Mouse (Mus musculus) naive thymus-derived CD4-positive, alpha-beta T cell, adult 2 months (primary cell): Measurements from ENCODE around the gene Ppp1r12b.
A peak's percentile ranks its signal among the peaks of the same experiment; 100 is the strongest.

Experiments used
- DNase-seq: peaks from one replicate; pipeline ENCODE4 v3.0.0-alpha.2; 2011; ENCODE audit warnings: low read depth

Ppp1r12b gene

DNA sequence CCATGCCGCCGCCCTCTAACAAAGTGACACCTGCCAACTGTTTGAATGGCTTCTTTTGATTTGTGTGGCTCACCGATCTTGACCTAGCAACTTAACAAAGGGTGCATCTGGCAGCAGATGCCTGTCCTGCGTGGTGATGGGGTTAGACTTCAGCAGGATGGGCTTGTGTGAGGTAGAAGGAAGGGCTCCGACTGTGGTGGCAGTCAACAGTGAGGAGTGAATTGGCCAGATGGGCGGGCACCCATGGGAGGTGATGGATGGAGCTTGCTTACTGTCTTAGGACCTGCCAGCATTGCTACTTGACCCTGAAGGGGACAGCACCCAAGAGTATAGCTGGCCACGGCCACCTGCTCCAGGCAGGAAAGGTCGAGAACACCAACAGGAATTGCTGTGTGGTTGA lies 241.6 kb downstream of the Ppp1r12b start:
- DNase-seq: no peak

DNA sequence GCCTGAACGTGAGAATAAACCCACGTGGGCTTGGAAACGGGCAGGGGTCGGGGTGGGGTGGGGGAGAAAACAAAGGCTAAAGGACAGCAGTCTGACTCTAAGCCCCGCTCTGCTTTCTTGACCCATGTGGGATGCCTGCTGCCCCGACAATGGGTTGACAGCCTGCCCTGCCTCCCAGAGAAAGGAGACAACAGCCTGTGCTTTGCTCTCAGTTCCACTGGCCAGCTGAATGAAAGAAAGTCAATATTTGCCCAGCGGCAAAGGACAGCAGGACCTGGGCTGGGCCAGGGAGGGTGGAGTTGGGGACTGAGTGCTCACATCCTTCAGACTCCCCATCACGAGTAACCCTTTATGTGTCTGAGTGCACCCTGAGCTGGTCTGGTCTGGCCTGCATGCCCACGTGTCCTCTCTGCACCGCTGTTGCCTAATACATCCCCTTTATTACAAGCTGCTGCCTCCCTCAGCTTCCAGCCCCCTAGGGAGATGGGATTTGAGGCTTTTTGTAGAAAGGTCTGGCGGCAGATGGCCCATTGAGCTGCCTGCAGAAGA lies 242.2 kb downstream of the Ppp1r12b start:
- DNase-seq: no peak

DNA sequence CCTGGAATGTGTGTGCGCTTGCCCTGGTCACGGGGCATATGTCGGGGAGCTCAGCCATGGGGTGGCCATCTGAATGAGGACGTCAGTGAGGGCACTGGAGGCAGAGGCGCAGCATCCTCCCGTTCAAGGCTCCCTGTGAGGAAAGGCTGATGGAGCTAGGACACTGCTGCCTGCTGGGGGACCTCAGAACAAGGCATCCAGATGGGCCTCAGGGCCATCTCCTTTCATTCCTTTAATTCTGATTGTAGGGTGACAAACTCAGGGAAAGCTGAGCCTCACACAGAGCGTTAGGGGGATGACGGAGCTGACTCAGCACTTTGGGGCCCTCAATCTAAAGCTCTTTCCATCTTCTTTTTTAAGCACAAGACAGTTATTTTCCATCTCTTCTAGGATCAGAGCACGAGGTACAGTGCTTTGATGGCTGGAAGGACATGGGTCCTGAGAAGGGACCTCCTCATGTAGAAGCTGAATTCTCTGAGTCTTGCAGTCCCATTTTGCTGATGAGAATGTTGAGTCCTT lies 242.9 kb downstream of the Ppp1r12b start:
- no peak for DNase-seq

DNA sequence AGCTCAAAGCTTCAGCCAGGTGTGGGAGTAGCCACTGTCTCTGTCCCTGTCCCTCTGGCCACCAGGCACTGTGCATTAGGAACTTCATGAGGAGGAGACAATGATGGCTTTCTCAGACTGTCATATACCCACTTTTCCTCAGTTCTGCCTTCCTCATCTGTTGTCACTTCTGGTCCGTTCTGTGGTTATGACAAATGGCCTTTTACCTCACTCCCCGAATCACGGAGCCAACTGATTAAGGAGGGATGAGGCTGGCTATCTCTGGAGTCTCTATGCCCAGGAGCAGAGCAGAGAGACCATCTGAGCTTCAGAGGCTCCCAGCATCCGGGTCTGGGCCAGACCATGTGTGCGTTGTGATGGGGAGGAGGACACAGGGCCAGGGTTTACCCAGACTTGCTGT lies 244.1 kb downstream of the Ppp1r12b start:
- DNase-seq: no peak

DNA sequence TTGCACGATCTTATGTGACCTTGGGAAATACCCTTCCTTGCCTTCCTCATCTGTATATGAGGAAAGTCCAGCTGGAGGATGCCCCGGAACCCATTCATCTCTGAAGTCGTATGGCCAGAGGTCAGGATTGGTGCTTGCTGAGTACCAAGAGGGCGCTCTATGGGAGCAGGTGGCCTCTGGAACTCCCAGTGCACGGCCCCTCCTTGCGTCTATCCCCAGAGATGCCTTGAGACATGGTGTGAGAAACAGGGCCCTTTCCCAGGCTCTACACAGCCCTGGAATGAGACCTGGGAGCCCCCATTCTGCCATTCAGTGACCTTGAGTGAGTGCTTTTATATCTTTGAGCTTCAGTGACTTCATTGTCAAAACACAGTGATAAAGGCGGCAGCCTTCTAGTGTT lies 244.7 kb downstream of the Ppp1r12b start:
- no peak for DNase-seq

DNA sequence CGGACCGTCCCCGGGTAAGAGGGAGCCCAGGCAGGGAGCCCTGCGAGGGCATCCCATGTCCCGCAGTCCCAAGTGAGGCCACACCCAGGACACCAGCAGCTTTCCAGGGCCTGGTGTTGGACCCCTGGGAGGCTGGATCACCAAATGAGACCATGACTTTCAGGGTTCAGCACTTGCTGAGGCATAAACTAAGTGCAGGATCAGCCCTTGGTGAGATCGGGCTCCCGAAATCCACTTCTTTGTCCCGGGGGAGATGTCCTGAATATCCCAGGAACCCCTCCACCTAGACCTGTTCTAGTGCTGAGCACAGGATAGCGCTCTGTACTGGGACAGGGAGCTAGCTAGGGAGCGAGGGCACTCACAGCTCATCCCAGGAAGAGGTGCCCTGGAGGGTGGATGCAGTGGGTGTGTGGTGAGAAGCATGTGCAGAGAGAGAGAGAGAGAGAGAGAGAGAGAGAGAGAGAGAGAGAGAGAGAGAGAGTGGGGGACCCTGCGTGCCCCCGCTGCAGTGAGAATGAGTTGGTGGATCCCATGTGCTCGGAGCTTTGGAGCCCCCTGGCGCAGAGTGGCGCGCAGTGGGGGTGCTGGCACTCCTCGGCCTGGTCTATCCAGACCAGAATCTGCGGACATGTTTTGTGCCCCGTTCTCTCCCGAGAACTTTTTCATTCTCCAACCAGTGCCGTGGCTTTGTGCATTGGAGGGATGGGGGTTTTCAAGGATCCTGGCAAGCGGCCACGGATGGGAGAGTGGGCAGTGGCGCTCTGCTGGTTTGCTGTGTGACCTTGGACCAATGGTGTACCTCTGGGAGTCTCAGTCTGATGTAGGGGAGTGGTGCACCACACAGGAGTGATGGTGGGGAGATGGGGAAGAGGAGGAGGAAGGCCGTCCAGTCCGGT lies 246.1 kb downstream of the Ppp1r12b start:
- DNase-seq: no peak

DNA sequence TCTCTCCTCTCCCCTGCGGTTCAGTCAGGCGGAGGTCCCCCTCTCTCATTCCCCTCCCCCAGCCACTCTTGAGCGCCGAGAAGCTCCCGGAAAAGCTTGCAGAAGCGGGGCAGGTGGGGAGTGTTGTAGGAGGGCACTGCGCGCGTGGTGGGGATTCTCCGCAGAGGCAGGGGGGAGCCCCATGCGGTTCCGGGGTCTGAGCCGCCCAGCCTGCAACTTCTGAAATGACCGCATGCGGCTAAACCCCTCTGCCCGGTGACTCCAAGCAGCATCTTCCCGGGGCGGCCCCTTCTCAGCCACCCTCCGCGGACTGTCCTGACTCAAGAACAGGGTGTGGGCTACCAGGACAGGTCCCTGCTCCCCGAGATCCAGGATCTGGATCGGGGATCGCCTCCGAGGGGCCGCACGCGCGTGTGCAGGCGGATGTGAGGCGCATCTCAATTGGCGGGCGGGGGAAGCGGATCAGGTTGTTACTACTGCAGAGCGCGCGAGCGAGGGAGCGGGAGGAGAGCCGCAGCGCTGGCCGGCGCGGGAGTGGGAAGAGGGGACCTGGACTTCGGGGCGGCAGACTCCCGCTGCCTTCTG lies 246.8 kb downstream of the Ppp1r12b start:
- DNase-seq: peak; percentile 32

DNA sequence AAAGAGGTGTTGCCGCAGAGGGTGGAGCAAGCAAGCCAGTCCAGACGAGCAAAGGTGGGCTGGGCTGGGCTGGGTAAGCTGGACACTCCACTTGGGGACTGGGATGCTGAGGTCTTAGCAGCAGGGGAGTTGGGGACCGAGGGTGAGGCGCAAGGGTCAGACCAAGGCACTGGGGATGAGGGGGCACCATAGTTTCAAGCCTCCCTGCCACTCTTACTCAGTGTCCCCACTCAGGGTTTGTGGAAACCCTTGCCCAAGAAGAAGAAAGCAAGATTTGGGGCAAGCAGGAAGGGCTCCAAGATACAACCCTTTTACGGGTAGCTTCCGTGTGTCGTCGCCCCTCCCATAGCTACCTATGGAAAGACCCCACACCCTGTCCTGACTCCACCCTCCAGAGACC lies 247.5 kb downstream of the Ppp1r12b start:
- DNase-seq: peak; percentile 16

DNA sequence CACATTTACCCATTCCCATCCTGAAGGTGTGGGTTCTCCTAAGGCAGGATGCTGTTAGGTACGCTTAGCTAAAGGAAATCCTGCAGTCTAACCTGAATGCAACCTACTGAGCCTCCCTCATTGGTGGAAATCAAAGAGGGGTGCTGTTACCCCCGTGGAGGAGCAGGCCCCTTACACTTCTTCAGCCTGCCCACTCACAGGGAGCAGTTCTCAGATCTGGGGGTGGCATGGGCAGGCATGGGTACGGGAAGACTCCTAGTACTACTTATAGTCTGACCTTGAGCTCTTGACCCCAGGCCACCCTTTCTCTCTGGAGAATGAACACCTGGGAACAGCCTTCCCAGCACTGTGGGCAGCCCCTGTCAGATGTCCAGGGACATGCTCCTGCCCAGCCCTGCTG lies 248.2 kb downstream of the Ppp1r12b start:
- no peak for DNase-seq

DNA sequence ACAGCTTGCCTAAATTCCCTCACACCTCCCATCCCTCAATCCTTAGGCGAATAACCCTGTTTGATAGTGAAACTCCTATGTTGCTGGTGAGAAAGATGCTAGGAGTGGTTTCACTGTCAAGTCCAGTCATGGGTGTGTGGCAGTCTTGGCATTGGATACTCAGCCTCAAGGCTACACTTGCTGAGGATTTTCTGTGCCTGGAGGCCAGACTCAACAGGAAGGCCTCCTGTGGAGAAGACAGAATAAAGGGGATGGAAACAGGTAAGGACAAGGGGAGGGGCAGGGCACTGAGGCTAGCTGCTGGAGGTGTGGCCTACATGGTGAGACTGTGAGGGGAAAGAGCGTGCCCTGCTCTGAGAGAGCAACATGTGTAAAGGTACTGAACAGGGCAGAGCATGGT lies 249.2 kb downstream of the Ppp1r12b start:
- DNase-seq: no peak
